Mouse (Mus musculus) forelimb bud, embryonic 11.5 days (tissue): ENCODE results near the gene Glrx3.
A peak's percentile ranks its signal among the peaks of the same experiment; 100 is the strongest.
"Not testable (repeated sequence)": the region's sequence is repeated elsewhere in the genome, so short reads cannot be mapped to it uniquely, and the experiment has no call there.

Source experiments
- DNase-seq: peaks from one replicate; pipeline ENCODE4 v3.0.0-alpha.2; 2012; ENCODE audit warnings: low read depth, low spot score

Glrx3 gene

DNA sequence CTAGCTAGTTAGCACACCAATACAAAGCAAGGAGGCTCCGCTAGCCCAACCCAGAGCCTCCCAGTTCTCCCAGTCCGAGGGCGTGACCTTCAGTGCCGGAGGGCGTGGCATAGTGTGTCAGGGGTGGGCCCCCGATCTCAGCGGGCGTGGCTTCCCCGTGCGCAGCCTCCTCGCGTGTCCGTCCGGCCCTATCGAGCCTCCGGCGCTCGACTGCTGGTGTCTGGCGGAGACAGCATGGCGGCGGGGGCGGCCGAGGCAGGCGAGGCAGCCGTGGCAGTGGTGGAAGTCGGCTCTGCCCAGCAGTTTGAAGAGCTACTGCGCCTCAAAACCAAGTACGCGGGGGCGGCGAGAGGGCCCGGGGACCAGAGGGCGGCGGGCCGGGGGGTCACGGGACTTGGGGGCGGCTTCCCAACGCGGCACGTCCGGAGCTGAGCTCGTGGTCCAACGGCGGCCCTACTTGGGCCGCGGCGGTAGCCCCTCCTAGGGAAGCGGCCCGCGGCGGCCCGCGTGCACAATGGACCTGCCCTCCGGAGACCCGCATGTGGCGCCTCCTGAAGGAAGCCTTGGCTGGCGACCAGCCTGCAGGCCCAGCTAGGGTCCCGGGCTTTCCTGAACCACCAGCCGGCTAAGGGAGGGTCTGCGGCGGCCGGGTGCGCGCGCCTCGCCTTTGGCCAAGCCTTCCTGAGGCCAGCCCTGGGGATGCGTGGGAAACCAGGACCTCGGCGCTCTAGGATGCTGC lies at the start of gene Glrx3:
Glrx3 (plus strand) TSS at position 175 of the 739 bp plus-strand sequence.
- peak; percentile 90 for DNase-seq

GRCm38 (mm10) chr7:137387863-137388262 lies 49.6 kb upstream of the Glrx3 start:
- DNase-seq, result no peak

DNA sequence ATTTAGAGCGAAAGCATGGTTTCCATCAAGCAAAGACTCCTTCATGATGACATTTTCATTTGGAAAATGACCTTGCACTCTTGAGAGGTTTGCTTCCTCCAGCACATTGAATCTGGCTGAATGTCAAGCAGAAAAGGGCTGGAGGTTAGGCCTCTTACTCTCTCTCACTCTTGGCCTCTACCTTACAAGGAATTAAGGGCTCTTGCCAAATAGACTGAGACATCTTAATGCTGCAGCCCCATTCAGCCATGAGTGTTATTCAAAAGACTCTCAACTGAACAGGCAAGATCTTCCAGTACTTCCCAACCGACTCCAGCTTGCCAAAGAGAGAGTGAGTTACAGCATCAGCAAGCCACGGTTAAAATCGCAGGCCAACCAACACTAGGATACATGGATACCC lies 42.0 kb upstream of the Glrx3 start:
- no peak for DNase-seq

DNA sequence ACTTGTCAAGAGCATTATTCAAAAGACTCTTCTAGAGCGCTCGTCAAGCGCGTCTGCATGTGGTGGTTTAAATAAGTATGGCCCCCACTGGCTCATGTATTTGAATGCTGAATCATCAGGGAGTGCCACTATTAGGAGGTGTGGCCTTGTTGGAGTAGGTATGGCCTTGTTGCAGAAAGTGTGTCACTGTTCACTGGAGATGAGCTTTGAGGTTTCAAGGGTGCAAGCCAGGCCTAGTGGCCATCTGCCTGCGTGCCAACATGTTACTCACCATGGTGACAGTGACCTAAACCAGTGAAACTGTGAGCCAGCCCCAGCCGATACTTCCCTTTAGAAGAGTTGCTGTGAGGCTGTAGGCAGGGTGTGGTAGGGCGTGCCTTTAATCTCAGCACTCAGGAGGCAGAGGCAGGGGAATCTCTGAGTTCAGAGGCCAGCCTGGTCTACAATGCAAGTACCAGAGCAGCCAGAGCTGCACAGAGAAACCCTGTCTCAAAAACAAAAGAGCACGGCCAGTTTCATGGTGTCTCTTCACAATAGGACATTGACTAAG lies 40.0 kb upstream of the Glrx3 start:
- DNase-seq, result no peak

DNA sequence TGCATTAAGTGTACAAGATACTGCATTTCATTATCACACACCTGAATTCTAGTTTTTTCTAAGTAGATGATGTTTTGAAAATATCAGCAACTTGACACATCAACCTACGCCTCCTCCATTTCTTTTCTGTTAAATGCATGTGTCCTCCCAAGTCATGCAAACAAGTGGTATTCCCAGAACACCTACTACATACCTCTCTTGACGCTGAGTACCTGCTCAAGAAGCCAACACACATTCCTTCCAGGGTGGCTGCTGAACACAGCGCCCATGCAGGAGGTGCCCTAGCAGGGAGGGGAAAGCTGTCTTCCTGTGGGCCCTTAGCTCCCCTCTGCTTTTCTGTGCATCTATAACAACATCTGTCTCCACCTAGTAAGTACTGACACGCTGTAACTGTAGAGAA lies 38.4 kb upstream of the Glrx3 start:
- DNase-seq, result no peak

- DNase-seq, result peak; percentile 13
These were observed 33.3 kb upstream of the Glrx3 start for GRCm38 (mm10) chr7:137404146-137404545.

DNA sequence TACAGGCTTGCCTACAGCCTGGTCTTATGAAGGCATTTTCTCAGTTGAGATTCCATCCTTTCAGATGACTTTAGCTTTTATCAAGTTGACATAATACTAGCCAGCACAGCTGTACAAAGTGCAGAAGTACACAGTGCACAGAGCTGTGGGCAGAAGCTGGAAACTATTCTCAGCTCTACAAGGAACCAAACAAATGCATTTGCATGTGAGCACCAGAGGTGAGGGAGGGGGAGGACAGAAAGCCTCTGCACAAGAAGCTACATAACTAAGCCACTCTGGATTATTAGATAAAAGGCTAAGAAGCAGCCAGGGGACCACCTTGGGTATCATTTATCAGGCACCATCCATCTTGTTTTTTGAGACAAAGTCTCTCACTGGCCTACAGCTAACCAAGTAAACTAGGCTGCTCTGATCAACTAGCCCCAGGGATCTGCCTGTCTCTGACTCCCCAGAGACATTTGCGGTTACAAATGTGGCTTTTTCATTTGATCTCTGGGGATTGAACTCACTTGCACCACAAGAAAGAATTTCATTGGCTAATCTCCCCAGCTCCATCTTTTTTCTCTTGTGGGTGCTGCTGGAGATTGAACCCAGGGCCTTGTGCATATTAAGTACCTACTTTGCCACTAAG lies 29.9 kb upstream of the Glrx3 start:
- no peak for DNase-seq

- DNase-seq, result peak; percentile 93
These were observed 26.8 kb upstream of the Glrx3 start, which contains the start of gene 9430038I01Rik for GRCm38 (mm10) chr7:137410337-137411197. Gene 9430038I01Rik, minus strand, starts transcription at chr7:137410762.

- no peak for DNase-seq
These were observed 22.7 kb upstream of the Glrx3 start for GRCm38 (mm10) chr7:137414710-137415109.

GRCm38 (mm10) chr7:137420550-137420949 lies 16.9 kb upstream of the Glrx3 start:
- no peak for DNase-seq

GRCm38 (mm10) chr7:137421236-137421635 lies 16.2 kb upstream of the Glrx3 start:
- DNase-seq, result no peak

GRCm38 (mm10) chr7:137426693-137427092 lies 10.7 kb upstream of the Glrx3 start:
- no peak for DNase-seq

- peak; percentile 36 for DNase-seq
These were observed 5.4 kb upstream of the Glrx3 start for GRCm38 (mm10) chr7:137431769-137432603.

DNA sequence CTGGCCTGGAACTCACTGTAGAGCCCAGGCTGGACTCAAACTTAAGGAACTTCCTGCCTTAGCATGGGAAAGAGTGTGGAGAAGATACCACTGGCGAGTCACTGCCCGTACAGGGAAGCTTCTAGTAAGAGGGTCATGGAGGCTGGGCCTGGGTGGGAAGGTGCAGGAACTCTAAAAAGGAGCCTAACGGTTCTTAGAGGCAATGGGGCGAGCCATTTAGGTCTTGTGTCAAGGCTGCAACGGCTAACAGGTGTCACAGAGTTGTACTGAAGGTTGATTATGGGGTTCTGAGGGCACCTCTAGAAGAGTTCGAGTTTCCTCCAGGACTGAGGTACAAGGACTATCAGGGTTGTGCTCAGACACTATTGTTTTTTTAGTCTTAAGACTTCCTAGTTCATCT lies 513 bp upstream of the Glrx3 start:
- DNase-seq, result no peak

GRCm38 (mm10) chr7:137438179-137438550 lies 751 bp downstream of the Glrx3 start:
- peak; percentile 12 for DNase-seq

DNA sequence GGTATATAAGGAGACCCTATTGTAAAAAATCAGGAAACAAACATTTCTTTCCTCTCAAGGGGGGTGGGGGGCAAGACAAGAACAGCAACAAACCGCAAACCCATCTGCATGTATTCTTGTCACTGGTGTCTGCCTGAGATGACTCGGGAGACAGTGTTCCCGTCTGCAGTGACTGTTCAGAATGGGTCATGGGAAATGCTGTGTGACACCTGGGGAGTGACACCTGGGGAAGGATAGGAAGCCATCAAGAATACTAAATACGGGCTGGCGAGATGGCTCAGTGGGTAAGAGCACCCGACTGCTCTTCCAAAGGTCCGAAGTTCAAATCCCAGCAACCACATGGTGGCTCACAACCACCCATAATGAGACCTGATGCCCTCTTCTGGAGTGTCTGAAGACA lies 1.5 kb downstream of the Glrx3 start:
- DNase-seq, result not testable (repeated sequence)

DNA sequence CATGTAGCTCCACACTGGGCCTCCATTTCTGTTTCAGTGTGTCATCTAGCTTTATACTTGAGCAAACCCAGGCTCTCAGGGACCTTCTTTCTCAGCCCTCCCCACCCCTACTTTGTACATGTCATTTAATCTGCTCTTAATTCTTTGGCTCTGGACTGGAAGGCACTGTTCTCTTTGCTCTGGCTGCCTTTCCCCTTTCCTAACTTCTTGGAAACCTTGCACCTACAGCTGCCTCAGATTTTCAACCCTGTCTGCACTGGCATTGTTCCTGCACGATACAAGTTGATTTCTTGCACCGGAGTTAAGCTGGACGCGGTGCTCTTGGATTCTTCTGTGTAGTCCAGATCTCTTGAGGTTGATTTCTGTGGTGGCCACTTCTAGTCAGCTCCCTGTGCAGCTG lies 5.5 kb downstream of the Glrx3 start:
- DNase-seq, result no peak

DNA sequence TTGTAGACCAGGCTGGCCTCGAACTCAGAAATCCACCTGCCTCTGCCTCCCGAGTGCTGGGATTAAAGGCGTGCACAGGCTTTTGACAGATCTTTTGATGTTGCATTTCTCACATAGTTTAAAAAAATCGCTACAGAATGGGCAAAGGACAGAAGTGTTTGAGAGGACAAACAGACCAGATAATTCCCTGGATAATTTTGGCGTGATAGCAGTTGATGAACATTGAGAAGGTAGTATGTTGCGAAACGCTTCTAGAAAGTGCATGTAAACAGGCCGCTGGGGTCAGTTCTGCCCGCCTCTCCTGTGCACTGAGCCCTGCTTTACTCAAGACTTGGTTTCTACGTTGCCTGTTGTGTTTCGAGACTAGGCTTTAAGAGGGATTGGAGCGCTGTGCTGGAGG lies 7.9 kb downstream of the Glrx3 start:
- no peak for DNase-seq

DNA sequence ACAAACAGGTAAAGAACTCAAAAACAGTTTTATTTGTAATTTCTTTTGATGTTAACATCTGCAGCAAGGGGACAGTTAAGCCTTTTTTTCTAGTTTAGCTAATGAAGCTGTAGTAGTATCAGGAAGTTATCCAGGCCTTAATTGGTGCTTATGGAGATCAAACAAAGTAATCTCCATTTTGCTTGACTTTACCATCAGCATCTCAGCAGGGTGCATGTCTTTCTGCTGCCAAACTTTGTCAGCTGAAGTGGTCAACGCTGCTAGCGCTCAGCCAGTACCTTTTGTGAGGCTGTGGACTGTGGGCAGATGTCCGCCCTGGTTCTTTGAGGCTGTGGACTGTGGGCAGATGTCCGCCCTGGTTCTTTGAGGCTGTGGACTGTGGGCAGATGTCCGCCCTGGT lies 24.0 kb downstream of the Glrx3 start:
- no peak for DNase-seq

- peak; percentile 61 for DNase-seq
These were observed 30.8 kb downstream of the Glrx3 start for GRCm38 (mm10) chr7:137468174-137468573.
